Mouse (Mus musculus): Measurements from ENCODE around the gene Lrwd1. TPM values are rescaled to one million over a fixed set of nuclear protein-coding genes. Genes with fewer than 3 reads are reported as not detected.
"Not testable (repeated sequence)": the region's sequence is repeated elsewhere in the genome, so short reads cannot be mapped to it uniquely, and the experiment has no call there.

Gene Lrwd1
- polyA plus RNA-seq, 1 experiment, result 24.4 TPM

DNA sequence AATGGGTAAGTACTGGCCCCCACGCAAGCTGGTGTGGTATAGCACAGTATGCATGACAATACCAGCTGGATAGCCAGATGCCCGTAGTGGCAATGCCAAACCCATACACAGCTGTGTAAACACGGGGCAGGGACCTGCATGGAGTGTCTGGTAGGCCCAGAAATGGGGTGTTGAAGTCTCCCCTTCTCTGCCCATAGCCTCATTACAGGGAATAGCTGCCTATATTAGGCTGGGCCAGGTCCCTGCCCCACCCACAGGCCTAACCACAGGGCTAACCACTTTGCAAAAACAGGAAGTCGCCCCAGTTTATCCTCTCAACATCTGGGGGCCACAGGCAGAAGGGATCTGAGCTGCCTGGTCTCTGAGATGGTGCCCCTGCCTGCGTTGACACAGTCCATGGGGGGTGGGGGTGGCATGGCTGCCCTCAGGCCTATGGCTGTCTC, 13.3 kb upstream of the Lrwd1 start:
- DNase-seq (ENCODE audit: extremely low spot score in 1 of 2, low spot score in 1 of 2), result not testable (repeated sequence)

DNA sequence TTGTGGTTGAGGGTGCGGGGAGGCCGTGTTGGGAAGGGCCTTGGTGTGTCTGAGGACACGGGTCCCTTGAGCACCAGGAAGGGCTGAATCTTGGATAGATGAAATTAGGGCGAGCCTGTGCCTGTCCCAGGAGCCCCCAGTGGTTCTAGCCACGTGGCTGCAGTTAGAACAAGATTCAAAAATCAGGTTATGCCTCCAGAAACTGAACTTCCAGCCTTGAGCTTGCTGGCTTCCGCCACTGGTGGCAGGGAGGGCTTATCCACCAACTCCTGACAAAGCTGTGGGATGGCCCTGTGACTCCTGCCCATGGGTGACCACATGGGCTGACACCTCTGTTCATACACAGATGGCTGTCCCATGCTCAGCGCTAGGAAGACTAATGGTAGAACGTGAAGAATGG, 11.8 kb upstream of the Lrwd1 start:
- DNase-seq (ENCODE audit: extremely low spot score in 1 of 2, low spot score in 1 of 2), result no peak

DNA sequence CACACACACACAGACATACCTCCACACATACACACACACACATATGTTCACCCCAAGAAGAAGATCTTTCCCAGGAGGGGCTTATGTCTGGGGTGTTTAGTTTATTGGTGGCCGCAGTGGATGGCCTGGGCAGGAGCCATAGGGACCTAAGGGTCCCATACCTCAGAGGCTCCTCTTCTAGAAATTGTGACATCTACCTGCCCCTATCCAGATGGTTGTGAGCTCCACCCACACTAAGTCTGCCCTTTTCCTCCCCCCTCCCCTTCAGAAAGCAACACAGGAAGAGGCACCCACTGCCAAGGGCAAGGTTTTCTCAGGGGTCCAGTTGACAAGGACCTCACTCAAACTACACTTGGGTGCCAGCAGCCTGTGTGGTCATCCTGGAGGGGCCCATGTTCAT, 11.1 kb upstream of the Lrwd1 start:
- no peak for DNase-seq (ENCODE audit: extremely low spot score in 1 of 2, low spot score in 1 of 2)

DNA sequence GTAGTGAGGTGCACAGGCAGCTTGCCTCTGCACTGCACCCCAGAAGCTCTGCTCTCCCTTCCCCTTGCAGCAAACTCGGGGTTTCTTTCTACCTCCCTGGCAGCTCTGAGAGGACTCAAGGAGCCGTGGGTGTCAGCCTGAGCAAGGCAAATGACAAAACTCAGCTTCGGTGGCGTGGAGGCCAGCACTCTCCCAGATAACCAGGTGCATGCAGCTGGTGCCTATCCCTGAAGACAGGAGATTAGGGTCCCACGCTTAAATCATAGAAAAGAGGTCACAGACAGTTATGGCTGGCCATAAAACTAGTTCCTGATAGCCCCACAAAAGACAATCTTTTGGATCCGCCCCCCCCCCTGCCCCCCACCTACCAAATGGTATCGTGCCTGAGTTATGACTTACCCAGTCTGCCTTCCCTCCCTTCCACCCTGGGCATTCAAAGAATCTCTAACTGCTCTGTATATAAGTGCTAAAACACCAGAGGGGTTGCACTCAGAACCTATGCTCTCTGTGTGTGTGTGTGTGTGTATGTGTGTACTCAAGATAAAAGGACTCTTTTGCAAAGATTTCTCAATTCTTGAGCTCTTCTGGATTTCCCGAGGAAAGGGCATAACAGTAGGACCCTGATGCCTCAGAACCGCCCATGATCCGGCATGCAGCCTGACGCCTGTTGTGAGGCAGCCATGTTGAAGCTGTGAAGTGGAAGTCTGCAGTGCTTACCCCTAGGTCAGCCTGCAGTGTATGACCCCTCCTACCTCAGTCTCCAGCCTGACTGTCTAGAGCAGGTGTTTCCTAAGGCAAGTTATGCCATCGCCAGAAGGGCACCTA, 8.9 kb upstream of the Lrwd1 start:
- no peak for DNase-seq (ENCODE audit: extremely low spot score in 1 of 2, low spot score in 1 of 2)

DNA sequence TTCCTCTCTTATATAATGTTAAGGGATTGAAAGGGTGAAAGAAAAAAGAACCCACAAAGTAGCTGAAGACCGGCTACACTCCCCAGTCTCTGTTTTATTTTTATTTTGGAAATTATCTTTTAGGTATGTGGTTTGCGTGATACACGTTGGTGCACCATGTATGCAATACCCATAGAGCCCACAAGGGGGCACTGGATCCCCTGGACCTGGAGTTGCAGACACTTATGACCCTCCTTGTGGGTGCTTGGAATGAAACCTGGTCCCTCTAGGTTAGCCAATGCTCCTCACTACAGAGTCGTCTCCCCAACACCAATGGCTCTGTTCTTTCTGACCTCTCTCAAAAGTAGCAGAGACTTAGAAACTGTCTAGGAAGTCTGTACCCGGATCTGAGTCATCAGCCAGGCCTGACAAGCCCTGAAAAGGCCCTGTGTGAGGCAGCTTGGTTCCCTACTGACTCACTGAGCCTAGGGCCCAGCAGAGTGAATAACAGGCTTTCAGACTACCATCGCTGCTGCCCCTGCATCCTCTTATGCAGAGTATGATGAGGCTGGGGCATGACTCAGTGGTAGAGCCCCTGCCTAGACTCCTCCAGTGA, 7.4 kb upstream of the Lrwd1 start:
- DNase-seq (ENCODE audit: extremely low spot score in 1 of 2, low spot score in 1 of 2), result no peak

DNA sequence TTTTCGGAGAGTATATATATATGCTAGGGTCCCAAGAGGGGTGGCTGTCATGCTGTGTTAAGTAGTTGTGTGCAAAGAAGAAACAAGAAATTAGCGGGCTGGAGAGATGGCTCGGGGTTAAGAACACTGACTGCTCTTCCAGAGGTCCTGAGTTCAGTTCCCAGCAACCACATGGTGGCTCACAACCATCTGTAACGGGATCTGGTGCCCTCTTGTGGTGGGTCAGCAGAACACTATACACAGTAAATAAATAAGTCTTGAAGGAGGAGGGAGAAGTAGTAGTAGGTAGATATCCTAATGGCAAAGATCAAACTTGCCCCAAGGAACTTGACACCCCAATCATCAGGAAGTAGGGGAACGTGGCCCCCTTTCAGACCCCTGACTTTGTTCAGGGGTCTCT, 6.9 kb upstream of the Lrwd1 start:
- no peak for DNase-seq (ENCODE audit: extremely low spot score in 1 of 2, low spot score in 1 of 2)

DNA sequence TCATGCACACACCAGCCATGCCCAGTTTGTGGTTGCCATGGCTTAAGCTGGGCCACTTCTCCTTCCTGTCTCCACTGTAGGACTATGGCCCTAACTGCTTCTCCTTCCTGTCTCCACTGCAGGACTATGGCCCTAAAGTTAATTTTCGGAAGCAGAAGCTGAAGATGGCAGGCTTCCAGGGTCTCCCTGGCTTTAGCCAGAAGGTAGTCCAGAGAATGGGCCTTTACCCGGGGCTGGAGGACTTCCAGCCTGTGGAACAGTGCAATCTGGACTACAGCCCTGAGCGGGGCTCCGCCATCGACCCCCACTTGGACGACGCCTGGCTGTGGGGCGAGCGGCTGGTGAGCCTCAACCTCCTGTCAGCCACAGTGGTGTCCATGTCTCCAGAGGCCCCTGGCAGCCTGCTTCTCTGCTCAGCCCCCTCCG, 4.2 kb upstream of the Lrwd1 start:
- DNase-seq (ENCODE audit: extremely low spot score in 1 of 2, low spot score in 1 of 2), result peak in 1 of 2 experiments; percentile 24

DNA sequence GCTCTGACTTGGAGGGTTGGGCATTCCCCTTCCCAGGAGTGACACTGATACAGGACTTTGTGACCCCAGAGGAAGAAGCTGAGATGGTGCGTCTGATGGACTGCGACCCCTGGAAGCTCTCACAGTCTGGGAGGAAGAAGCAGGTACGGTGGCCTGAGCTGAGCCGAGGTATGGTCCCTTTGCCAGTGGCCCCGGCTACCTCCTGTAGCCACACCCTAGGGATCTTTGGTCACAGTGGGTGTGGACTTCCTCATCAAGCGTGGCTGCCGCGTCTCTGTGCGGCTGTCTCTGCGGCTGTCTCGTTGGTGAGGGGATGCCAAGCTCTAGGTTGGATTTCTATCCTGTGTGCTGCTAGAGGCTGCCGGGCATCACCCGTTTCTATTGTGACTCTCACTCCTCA, 3.5 kb upstream of the Lrwd1 start:
- DNase-seq (ENCODE audit: extremely low spot score in 1 of 2, low spot score in 1 of 2), result no peak

DNA sequence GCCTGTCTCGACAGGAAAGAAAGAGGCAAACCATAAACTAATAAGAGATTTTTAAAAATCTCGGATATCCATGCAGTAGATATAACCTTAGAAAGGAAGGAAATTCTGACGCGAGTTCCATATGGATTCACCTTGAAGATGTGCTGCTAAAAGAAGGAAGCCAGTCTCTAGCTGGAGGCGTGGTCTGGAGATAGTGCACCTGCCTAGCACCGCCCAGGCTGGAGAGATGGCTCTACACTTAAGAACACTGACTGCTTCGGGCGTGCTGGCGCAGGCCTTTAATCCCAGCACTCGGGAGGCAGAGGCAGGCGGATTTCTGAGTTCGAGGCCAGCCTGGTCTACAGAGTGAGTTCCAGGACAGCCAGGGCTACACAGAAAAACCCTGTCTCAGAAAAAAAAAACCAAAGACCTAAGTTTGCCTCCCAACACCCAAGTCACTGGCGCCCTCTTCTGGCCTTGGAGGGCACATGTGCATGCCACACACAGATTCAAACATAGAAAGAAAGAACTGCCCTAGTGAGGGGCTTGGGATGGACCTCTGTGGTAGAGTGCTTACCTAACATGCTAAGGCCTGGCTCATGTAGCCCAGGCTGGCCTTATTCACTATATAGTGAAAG, 1.9 kb upstream of the Lrwd1 start:
- peak in 1 of 2 experiments; percentile 45 for DNase-seq (ENCODE audit: extremely low spot score in 1 of 2, low spot score in 1 of 2)

DNA sequence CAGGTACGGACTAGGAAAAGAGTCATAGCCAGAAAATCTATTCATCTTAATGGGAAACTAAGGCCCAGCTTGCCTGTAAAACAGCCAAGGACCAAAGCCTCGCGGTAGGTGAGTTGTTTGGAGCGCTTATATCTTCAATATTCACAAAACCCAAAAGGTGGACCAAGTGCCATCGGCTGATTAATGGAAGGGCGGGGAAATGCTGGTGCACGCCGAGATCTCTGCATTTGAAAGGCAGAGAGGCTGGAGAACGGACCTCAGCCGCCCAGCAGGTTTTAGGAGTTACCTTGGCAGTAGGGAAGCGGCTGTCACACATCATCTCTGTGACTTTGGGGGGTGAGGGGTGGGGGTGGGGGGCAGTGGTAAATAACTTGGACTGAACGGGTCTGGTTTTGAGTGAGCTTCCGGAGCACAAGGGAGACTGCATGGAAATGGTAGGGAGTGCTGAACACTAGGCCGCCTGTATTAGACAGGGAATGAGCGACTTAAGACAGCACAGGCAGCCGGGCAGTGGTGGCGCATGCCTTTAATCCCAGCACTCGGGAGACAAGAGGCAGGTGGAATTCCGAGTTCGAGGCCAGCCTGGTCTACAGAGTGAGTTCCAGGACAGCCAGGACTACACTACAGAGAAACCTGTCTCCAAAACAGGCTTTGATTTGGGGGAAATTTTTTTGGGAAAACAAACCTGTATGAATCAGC, 567 bp upstream of the Lrwd1 start:
- DNase-seq (ENCODE audit: extremely low spot score in 1 of 2, low spot score in 1 of 2), result no peak

DNA sequence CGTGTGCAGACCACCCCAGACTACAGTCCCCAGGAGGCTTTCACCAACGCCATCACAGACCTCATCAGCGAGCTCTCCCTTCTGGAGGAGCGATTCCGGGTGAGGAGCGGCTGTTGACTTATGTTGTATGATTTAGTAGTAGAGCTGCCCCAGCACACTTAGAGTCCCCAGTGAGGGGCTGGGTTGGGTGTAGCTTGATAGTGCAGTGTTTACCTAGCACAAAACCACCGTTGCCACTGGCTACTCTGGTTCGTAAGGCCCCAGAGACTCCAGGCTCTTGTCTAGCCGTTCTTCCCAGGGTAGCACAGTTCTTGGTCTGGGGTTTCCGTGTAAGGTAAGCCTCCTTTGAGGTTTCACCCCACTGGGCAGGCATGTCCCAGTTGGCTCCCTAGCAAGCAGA, 13.7 kb downstream of the Lrwd1 start:
- DNase-seq (ENCODE audit: extremely low spot score in 1 of 2, low spot score in 1 of 2), result no peak

DNA sequence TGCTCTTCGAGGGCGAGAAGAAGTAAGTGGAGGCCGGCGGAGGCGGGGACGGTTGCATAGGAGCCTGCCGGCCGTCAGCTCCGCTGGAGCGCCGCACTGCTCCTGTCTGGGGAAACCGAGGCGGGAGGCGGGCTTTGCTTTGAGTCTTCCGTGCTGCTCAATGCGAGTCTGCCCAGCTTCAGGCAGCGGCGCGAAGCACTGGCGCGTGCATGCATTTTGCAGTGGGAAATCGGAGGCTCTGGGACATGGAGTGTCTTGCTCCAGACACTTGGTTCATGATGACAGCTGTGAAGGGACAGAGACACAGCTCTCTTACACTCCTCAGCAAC, 19.1 kb downstream of the Lrwd1 start:
- DNase-seq (ENCODE audit: extremely low spot score in 1 of 2, low spot score in 1 of 2), result no peak

DNA sequence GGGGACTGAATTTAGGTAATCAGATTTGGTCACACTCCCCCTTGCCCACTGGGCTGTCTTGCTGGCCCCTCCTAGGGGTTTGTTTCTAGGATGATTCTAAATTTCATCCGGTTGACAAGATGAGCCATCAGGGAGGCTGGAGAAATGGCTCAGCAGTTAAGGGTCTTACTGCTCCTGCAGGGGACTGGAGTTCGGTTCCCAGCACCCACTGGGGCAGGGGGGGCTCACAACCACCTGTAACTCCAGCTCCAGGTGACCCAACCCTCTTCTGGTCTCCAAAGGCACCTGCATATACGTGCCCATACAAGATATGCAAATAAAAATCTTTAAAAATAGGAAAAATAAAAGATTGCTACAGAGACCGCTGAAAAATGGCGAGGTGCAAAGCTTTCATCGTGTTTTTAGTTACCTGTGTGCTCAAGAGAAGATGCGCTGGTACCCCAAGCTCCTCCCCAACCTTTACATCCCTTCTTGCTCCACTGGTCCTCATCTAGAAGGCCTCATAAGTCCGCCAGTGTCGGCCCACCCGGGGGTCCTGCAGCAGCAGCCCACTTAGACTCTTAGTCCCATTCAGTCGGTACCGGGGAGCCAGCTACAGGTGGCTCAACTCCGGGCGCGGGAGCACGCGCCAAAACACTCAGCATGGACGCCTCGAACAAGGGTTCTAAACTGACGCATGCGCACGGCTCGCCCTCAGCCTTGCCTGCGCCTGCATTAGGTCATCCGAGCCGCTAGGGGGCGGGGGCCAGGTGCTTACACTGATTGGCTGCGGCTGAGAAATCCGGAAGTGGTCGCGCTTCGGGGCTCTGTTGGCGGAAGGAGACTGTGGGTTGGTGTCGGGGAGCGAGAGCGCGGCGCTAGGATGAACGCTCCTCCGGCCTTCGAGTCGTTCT, 19.7 kb downstream of the Lrwd1 start, which contains the start of gene Polr2j:
Gene Polr2j (plus strand): TSS at position 741 of the 893 bp plus-strand sequence.
- peak; percentile 89 to 99 for DNase-seq (ENCODE audit: extremely low spot score in 1 of 2, low spot score in 1 of 2)

DNA sequence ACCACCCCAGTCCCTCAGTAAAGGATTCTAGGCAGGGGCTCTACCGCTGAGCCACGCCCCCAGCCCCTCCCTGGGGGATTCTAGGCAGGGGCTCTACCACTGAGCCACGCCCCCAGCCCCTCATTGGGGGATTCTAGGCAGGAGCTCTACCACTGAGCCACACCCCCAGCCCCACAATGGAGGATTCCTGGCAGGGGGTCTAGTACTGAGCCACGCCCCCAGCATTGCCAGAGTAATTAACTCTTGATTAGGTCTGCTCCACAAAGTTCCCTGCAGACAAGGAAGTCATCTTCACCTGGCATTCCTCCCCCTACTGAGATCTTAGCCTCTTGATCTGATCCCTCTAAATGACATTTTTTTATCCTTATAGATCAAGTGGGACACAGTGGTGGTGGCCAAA, 22.3 kb downstream of the Lrwd1 start:
- DNase-seq (ENCODE audit: extremely low spot score in 1 of 2, low spot score in 1 of 2), result not testable (repeated sequence)

DNA sequence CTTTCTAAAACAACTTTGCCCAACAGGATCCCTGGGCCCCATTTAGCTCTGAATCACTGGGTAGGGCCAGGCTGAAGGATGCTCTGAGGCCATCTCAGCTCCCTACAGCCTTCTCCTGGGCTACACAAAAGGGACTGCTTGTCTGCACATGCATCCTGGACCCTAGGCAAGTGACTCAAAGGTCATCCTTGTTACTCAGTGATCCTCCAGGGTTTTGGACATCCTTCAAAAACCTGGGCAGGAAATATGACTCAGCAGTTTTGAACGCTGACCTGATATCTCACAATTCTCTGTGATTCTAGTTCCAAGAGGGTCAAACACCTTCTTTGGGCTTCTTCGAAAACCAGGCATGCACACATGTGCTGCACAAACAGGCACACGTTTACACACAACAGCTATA, 26.8 kb downstream of the Lrwd1 start:
- DNase-seq (ENCODE audit: extremely low spot score in 1 of 2, low spot score in 1 of 2), result no peak

DNA sequence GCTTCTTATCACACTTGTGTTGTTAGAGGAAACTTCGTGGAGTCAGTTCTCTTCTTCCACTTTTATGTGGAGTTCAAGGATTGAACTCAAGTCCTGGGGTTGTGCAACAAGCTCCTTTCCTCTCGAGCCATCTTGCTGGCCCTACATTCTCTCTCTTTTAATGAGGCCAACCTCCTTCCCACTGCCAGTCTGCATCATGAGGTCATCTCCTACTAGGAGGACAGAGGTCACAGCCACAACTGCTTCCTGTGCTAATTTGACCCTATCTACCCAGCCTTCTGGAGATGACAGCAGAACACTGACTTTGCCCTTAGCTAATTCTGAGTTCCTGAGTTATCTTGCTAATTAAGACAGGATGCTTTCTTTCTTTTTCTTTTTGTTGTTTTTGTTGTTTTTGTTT, 27.4 kb downstream of the Lrwd1 start:
- no peak for DNase-seq (ENCODE audit: extremely low spot score in 1 of 2, low spot score in 1 of 2)

DNA sequence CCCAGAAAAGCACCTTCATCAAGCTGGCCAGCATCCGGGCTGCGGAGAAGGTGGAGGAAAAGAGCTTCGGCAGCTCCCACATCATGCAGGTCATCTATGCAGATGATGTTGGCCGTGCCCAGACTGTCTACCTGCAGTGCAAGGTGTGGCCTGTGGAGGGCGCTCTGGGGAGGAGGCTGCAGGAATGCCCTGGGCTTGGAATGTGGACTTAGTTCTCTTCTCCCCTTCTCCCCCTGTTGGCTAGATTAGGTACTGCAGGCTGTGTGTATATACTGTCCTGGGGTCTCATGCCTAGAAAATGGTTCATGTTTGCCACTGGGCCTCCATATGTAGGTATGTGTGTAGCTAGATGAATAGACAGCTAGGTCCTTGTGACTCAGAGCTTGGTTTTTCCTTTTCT, 31.4 kb downstream of the Lrwd1 start:
- DNase-seq (ENCODE audit: extremely low spot score in 1 of 2, low spot score in 1 of 2), result no peak

DNA sequence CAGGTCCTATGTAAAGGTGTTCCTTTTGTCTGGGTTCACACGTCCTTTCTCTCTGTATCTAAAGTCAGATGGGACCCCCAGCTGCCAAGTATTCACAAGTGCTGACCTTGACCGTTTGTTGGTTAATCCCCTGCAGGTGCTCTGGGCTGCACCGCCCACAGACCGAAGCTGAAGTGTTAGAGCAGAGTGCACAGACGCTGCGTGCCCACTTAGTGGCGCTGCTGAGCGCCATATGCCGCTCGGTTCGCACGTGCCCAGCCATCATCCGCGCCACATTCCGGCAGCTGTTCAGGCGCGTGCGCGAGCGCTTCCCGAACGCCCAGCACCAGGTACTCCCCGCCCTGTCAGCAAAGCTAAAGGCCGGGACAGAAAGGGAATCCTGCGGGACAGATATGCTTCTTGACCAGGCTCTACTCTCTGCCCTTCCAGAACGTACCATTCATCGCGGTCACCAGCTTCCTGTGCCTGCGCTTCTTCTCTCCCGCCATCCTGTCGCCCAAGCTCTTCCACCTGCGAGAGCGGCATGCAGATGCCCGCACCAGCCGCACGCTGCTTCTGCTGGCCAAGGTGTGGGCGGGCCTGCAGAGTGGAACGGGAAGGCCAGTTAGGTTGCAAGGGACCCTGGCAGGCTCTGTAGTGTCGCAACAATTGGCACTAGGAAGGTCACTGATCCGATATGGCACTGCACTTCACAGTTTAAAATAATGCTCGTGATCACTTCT, 33.6 kb downstream of the Lrwd1 start:
- DNase-seq (ENCODE audit: extremely low spot score in 1 of 2, low spot score in 1 of 2), result peak; percentile 22 to 81

DNA sequence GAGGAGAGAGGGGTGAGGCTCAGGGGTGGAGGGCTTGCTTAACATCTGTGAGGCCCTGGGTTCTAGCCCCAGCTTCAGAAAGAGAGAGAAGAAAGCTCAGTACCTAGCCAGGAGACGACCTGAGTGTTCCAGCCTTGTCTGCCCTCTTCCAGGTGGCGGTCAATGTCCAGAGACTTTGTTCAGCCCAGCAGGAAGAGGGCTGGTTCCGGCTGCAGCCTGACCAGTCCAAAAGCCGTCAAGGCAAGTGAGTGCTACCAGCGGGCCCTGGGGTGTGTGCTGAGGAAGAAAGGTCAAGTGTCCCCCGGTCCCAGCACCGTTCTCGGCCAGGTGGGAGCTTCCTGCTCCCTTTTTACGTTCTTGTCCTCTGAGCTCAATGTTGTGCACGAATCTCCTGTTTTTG, 37.3 kb downstream of the Lrwd1 start:
- no peak for DNase-seq (ENCODE audit: extremely low spot score in 1 of 2, low spot score in 1 of 2)

DNA sequence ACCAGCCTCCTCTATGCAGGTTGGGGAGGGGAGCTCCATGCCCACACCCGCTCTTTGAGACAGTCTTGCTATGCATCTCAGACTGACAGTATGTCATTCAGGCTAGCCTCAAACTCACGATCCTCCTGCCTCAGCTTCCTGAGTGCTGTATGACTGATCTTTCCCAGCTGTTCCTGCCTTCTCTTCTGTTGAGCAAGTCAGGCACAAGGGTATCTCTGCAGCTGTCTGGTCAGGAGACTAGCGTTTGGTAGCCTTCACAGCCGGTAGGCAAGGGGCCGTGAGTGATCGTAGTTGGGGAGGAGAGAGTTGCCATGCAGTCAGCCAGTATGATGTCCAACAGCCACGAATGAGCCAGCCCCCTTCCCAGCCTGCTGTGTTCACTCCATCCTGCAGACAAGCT, 40.8 kb downstream of the Lrwd1 start:
- no peak for DNase-seq (ENCODE audit: extremely low spot score in 1 of 2, low spot score in 1 of 2)

Measured in frontal cortex, adult 2 months (tissue).